Mouse (Mus musculus) E14TG2a.4 (cell line): ENCODE results near the gene Napa.

ENCODE experiments used
- CTCF ChIP-seq: conservative IDR thresholded peaks from 2 replicates; pipeline ENCODE4 v1.5.1; 2014; ENCODE audit warnings: low read length
- NANOG ChIP-seq: IDR thresholded peaks from 2 replicates; pipeline ENCODE4 v1.6.1; 2014; ENCODE audit warnings: borderline replicate concordance, low read length, mixed read lengths
- POU5F1 ChIP-seq: IDR thresholded peaks from 2 replicates; pipeline ENCODE4 v1.6.1; 2014; ENCODE audit warnings: low read length, borderline replicate concordance

DNA sequence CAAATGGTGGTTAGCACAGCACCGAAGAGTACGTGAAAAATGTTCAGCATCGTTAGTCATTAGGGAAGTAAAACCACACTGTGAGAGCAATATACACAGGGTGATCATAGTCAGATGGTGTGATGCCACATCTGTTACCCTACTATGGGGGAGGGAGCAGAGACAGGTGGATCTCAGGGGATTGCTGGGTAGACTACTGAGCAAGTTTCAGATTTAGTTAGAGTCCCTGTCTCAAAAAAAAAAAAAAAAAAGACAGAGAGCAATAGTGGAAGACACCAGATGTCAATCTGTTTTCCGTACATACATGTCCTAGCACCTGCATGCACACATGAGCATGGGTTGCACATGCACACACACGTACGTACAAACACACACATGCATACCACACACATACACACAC lies 42.6 kb upstream of the Napa start:
- TF ChIP-seq CTCF (no peak), NANOG (no peak), POU5F1 (no peak)
